Mouse (Mus musculus) inflammation-experienced regulatory T-cells (primary cell): ENCODE measurements around the gene Sycp1. TPM values are rescaled to one million over a fixed set of nuclear protein-coding genes. Genes with fewer than 3 reads are reported as not detected.

ENCODE experiments used
- polyA plus RNA-seq, 2 experiments: library from polyadenylated mRNA; unstranded; fragments of 100-300 nt; shearing (Covaris generic); gene quantifications; one replicate each; pipeline ENCODE4 v1.2.1; 2017

Gene Sycp1
- not detected for polyA plus RNA-seq

GRCm38 (mm10) chr3:102935451-102936354 is at the start of gene Sycp1:
TSS of gene Sycp1 (minus strand) at chr3:102936100.

GRCm38 (mm10) chr3:102964033-102964432 is 28.1 kb upstream of the Sycp1 start, which contains the start of gene Nr1h5:
TSS of gene Nr1h5 (minus strand) at chr3:102964133.

GRCm38 (mm10) chr3:102782618-102783017 is 153.3 kb downstream of the Sycp1 start, which contains the start of gene Tshb:
TSS of gene Tshb (minus strand) at chr3:102782718.

Other genes with a start within 250 kb of the Sycp1 start
- 1 to 10 TPM; 1.7 to 2.6 TPM for gene Tspan2, start 201.6 kb downstream of the Sycp1 start, polyA plus RNA-seq
- gene Tshb, start 153.4 kb downstream of the Sycp1 start, polyA plus RNA-seq, result under 1 TPM in 1 of 2 experiments, not detected in 1; 0.38 TPM
- under 1 TPM in 1 of 2 experiments, not detected in 1; 0.83 TPM for gene Nr1h5, start 28.0 kb upstream of the Sycp1 start, polyA plus RNA-seq
- gene Sike1, start 59.6 kb upstream of the Sycp1 start, polyA plus RNA-seq, result 100 to 1,000 TPM in 1 of 2 experiments, 10 to 100 TPM in 1; 79.0 to 110 TPM
- 100 to 1,000 TPM; 248 to 306 TPM for gene Csde1, start 84.3 kb upstream of the Sycp1 start, polyA plus RNA-seq
- gene Nras, start 122.2 kb upstream of the Sycp1 start, polyA plus RNA-seq, result 10 to 100 TPM; 47.9 to 49.9 TPM
- 1 to 10 TPM; 1.2 to 4.8 TPM for gene Ampd1, start 137.9 kb upstream of the Sycp1 start, polyA plus RNA-seq
- gene Dennd2c, start 166.5 kb upstream of the Sycp1 start, polyA plus RNA-seq, result 1 to 10 TPM; 1.5 to 3.7 TPM
- 100 to 1,000 TPM; 148 to 160 TPM for gene Bcas2, start 235.6 kb upstream of the Sycp1 start, polyA plus RNA-seq